Mouse (Mus musculus) ES-E14 (cell line): Measurements from ENCODE around the gene Borcs7. TPM values are rescaled to one million over a fixed set of nuclear protein-coding genes. Genes with fewer than 3 reads are reported as not detected.

Experiments used
- DNase-seq: peaks from one replicate; pipeline ENCODE4 v3.0.0-alpha.2; 2013; ENCODE audit warnings: low read depth, low spot score
- H3K27ac ChIP-seq: 2 replicates; pipeline ENCODE4 v1.5.1; 2012; ENCODE audit warnings: low read depth, mild to moderate bottlenecking, low read length, moderate library complexity, mixed read lengths; ENCODE audit not compliant: poor library complexity, insufficient read depth, severe bottlenecking
- H3K36me3 ChIP-seq: 2 replicates; pipeline ENCODE4 v1.6.1; 2012; ENCODE audit warnings: mild to moderate bottlenecking, low read length, moderate library complexity, mixed read lengths; ENCODE audit not compliant: control insufficient read depth, poor library complexity, insufficient read depth, severe bottlenecking
- H3K4me1 ChIP-seq, 2 experiments: fragments of 150-350 bp in 1 of 2; sonication (generic) in 1 of 2; 2 replicates each; pipeline ENCODE4 v1.6.1; 2012; ENCODE audit warnings: low read length in 2 of 2, mild to moderate bottlenecking in 1 of 2, mixed read lengths in 1 of 2; ENCODE audit not compliant: control insufficient read depth in 2 of 2, insufficient read depth in 2 of 2, poor library complexity in 1 of 2
- H3K4me3 ChIP-seq, 2 experiments: fragments of 150-350 bp in 1 of 2; sonication (generic) in 1 of 2; 2 replicates each; pipeline ENCODE4 v1.5.1; 2012; ENCODE audit warnings: low read length in 2 of 2, low read depth in 1 of 2, mild to moderate bottlenecking in 1 of 2, mixed read lengths in 1 of 2; ENCODE audit not compliant: insufficient read depth in 1 of 2, poor library complexity in 1 of 2, severe bottlenecking in 1 of 2
- H3K9ac ChIP-seq: 2 replicates; pipeline ENCODE4 v1.6.1; 2012; ENCODE audit warnings: low read depth, mild to moderate bottlenecking, low read length, mixed read lengths; ENCODE audit not compliant: poor library complexity, insufficient read depth, severe bottlenecking
- H3K9me3 ChIP-seq: fragments of 150-350 bp; sonication (generic); 2 replicates; pipeline ENCODE4 v1.6.1; 2012; ENCODE audit warnings: low read depth, mild to moderate bottlenecking, low read length; ENCODE audit not compliant: control insufficient read depth, insufficient read depth
- CHD2 ChIP-seq: IDR thresholded peaks from 2 replicates; pipeline ENCODE4 v1.6.1; 2014; ENCODE audit warnings: mild to moderate bottlenecking, low read depth, low read length, inconsistent platforms
- HCFC1 ChIP-seq: IDR thresholded peaks from 2 replicates; pipeline ENCODE4 v1.6.1; 2012; ENCODE audit warnings: low read length, inconsistent platforms, borderline replicate concordance; ENCODE audit not compliant: insufficient read depth
- MAFK ChIP-seq: IDR thresholded peaks from 2 replicates; pipeline ENCODE4 v1.6.1; 2014; ENCODE audit warnings: mild to moderate bottlenecking, low read depth, low read length, inconsistent platforms; ENCODE audit not compliant: insufficient read depth
- ZC3H11A ChIP-seq: IDR thresholded peaks from 2 replicates; pipeline ENCODE4 v1.6.1; 2012; ENCODE audit warnings: low read depth, mild to moderate bottlenecking, inconsistent platforms, low read length, borderline replicate concordance
- ZNF384 ChIP-seq: IDR thresholded peaks from 2 replicates; pipeline ENCODE4 v1.6.1; 2012; ENCODE audit warnings: low read depth, low read length, inconsistent platforms
- in situ Hi-C, 2 experiments: fragments of 600-800 bp; cut with MboI; formaldehyde crosslinking; loops; one replicate each; pipeline ENCODE4 v1.15.1; 2025; ENCODE audit warnings: low sequenced_read_pairs in 2 of 2, inconsistent platforms in 1 of 2; ENCODE audit not compliant: unreplicated experiment in 2 of 2
- total RNA-seq: library from RNA; depleted of rRNA; stranded (reverse); fragments of 300-350 nt; gene quantifications from 2 replicates; pipeline ENCODE4 v1.2.3, GENCODE M21; 2012

The Borcs7 gene
- total RNA-seq, 1 experiment: 2.1 TPM

DNA sequence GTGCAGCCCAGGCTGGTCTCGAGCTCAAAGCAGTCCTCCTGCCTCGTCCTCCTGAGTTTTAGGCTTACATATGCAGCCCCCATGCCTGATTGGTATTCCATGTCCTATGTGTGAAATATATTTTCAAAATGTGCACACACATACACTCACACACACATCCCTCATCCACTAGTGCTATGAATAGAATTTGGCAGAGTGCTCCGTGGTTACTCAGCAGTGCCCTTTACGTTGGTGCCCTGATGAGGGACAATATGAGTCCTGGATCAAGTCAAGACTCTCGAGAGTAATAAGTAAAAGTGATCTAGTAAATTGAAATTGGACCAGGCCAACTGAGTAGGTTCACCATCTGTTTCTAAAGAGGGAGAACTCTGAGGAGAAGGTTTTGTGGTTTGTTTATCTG, 46.5 kb upstream of the Borcs7 start:
- Histone ChIP-seq H3K4me1 (peaks cover 8 to 24% of the 10 kb centered on the region in 2 experiments), H3K9ac (no peak overlapping the region), H3K9me3 (no peaks in the 10 kb centered on the region), H3K36me3 (no peaks in the 10 kb centered on the region; the same call in 1 of the 2 replicates), H3K27ac (no peak overlapping the region), H3K4me3 (no peak overlapping the region)
- no peak for DNase-seq
- TF ChIP-seq MAFK (no peak), ZNF384 (no peak)
- in situ Hi-C loops: no loop called here

DNA sequence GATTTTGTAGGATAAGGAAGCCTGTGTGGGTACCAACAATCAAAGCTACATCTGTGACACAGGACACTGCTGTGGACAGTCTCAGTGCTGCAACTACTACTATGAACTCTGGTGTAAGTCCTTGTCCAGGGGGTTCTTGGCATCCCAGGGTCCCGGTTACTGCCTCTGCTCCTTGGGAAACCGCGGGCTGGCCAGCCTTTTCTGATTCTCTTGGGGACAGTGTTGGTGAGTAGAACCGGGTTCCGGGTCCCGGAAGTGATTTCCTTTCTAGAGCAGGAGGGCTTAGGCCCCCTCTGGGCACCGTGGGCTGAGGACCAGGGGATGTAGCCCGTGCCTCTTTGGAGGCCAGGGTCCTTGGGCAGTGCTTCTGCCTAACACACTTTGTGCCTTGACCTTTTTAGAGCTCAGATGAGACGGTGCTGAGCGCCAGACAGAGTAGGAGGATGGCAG, 45.3 kb upstream of the Borcs7 start:
- TF ChIP-seq CHD2: no peak
- TF ChIP-seq ZNF384: no peak
- no peak for TF ChIP-seq ZC3H11A
- TF ChIP-seq MAFK: no peak
- TF ChIP-seq HCFC1: no peak
- H3K9me3 ChIP-seq: no peaks in the 10 kb centered on the region
- no peak overlapping the region for H3K9ac ChIP-seq
- H3K27ac ChIP-seq: no peak overlapping the region
- in situ Hi-C loops: no loop called here
- no peak overlapping the region for H3K4me3 ChIP-seq
- DNase-seq: no peak
- peaks cover 8 to 24% of the 10 kb centered on the region in 2 experiments for H3K4me1 ChIP-seq
- no peaks in the 10 kb centered on the region; the same call in 1 of the 2 replicates for H3K36me3 ChIP-seq

DNA sequence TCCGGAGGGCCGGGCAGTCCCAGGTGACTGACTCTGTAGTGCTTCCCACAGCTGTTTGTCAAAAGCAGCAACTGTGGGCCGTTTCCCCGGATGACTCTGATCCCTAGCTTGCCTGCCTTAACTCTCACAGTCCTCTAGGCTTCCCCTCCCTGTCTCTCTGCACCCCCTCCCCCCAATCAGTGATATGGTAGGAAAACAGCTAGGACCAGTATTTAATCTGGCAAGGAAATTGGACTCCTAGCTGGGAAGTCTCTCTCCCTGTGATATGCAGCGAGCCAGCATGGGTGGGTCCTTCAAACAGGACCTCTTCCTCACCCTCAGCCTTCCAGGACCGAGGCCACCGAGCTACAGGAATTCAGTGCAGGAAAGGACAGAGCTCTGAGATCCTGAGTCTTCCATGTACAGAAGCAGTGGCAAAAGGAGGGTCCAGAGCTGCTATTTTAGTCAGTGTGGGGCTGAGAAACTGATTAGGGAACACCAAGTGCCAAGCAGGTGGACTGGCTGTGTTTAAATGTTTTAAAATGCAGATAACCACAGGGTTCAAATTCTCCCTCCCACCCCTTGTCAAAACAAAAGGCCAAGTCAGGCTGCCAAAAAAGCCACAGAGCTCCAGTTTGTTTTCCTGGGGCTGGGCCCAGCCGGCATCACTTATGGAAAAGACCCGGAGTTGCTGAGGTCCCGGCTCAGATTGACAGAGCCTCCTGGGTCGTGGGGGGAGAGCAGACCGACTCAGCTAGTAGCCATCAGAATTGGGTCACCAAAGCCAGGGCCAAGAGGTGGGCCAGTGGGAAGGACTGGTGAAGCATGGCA, 44.7 kb upstream of the Borcs7 start:
- in situ Hi-C loops: no loop called here
- no peak overlapping the region for H3K4me3 ChIP-seq
- DNase-seq: no peak
- peaks cover 8 to 24% of the 10 kb centered on the region in 2 experiments for H3K4me1 ChIP-seq
- no peaks in the 10 kb centered on the region for H3K9me3 ChIP-seq
- no peak for TF ChIP-seq CHD2
- H3K36me3 ChIP-seq: no peaks in the 10 kb centered on the region; the same call in 1 of the 2 replicates
- H3K9ac ChIP-seq: no peak overlapping the region
- H3K27ac ChIP-seq: 0 out of 2 replicates have a peak overlapping the region, but pooled peaks have one; percentile 40

DNA sequence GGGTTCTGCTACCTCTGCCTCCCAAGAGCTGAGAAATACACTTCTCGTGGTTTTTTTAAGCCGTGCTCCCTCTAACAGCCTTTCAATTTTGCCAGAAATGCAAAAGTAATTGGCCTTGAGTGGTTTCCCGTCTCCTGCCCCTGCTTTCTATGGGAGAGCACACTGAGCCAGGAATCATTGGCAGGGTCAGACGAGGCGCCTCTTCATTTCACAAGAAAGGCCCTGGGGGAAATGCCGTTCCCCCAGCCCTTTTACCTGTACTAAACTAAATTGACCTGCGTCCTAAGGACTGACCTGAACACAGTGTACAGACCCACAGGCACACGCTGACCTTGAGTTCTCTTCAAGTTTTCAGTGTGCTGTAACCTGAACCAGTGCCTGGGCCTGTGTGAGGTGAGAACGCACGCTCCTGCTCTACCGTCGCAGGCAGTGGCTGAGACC, 43.6 kb upstream of the Borcs7 start:
- Histone ChIP-seq H3K27ac (no peak overlapping the region), H3K4me1 (peaks cover 8 to 20% of the 10 kb centered on the region in 2 experiments; a peak in 3 of 4 replicates), H3K9ac (no peak overlapping the region; the same call in 1 of the 2 replicates), H3K9me3 (no peaks in the 10 kb centered on the region), H3K36me3 (no peaks in the 10 kb centered on the region; the same call in 1 of the 2 replicates), H3K4me3 (no peak overlapping the region)
- TF ChIP-seq ZC3H11A (no peak), MAFK (no peak), HCFC1 (no peak), ZNF384 (no peak), CHD2 (no peak)
- in situ Hi-C loops: no loop called here
- DNase-seq: no peak
